Mouse (Mus musculus) limb, embryonic 10.5 days (tissue): Measurements from ENCODE around the gene Fam222a. TPM values are rescaled to one million over a fixed set of nuclear protein-coding genes. Genes with fewer than 3 reads are reported as not detected.

Source experiments
- DNase-seq: peaks from one replicate; pipeline ENCODE4 v3.0.0-alpha.2; 2017; ENCODE audit warnings: low spot score
- H3K27ac ChIP-seq: fragments of 300-500 bp; sonication (generic); 2 replicates; pipeline ENCODE4 v1.5.1; 2016; ENCODE audit warnings: mild to moderate bottlenecking
- H3K27me3 ChIP-seq: fragments of 300-500 bp; sonication (generic); 2 replicates; pipeline ENCODE4 v1.6.1; 2016; ENCODE audit warnings: low read depth, mild to moderate bottlenecking; ENCODE audit not compliant: poor library complexity, severe bottlenecking
- H3K36me3 ChIP-seq: fragments of 300-500 bp; sonication (generic); 2 replicates; pipeline ENCODE4 v1.6.1; 2016; ENCODE audit warnings: mild to moderate bottlenecking, moderate library complexity
- H3K4me1 ChIP-seq: fragments of 300-500 bp; sonication (generic); 2 replicates; pipeline ENCODE4 v1.6.1; 2016
- H3K4me3 ChIP-seq: fragments of 300-500 bp; sonication (generic); 2 replicates; pipeline ENCODE4 v1.5.1; 2016; ENCODE audit warnings: mild to moderate bottlenecking, moderate library complexity
- H3K9me3 ChIP-seq: fragments of 300-500 bp; sonication (generic); replicated peaks from 2 replicates; pipeline ENCODE4 v1.6.1; 2016; ENCODE audit warnings: mild to moderate bottlenecking
- WGBS: fragments of 180-500 bp; shearing (Covaris S2); methylation state at CpG from one replicate; pipeline ENCODE4 v1.1.7; 2016; 5-methylcytosine and 5-hydroxymethylcytosine counted together
- polyA plus RNA-seq: library from polyadenylated mRNA; unstranded; fragments of >200 nt; fragmentation: Nextera tagmentation; extraction: Ambion mirVana; gene quantifications from 2 replicates; pipeline ENCODE4 v1.2.1, GENCODE M21; 2016

Fam222a gene
- polyA plus RNA-seq, 1 experiment from 2014 or later: 1.9 TPM

- H3K36me3 ChIP-seq: no peaks in the 10 kb centered on the region
- WGBS: 86% methylated on average over 17 of the region's 17 CpGs
- peaks cover 15% of the 10 kb centered on the region; the same call in 1 of the 2 replicates for H3K27me3 ChIP-seq
- no peak for DNase-seq
- no peaks in the 10 kb centered on the region for H3K9me3 ChIP-seq
- no peak overlapping the region for H3K27ac ChIP-seq
- H3K4me3 ChIP-seq: no peak overlapping the region
- H3K4me1 ChIP-seq: peaks cover 91% of the 10 kb centered on the region
These were observed 22.5 kb downstream of the Fam222a start for GRCm38 (mm10) chr5:114590043-114590913.

GRCm38 (mm10) chr5:114591151-114591561 lies 23.3 kb downstream of the Fam222a start:
- H3K4me1 ChIP-seq: peaks cover 89% of the 10 kb centered on the region
- H3K27ac ChIP-seq: no peak overlapping the region
- H3K27me3 ChIP-seq: peaks cover 9% of the 10 kb centered on the region; the same call in 1 of the 2 replicates

GRCm38 (mm10) chr5:114592463-114593160 lies 24.8 kb downstream of the Fam222a start:
- Histone ChIP-seq H3K4me3 (no peak overlapping the region), H3K36me3 (no peaks in the 10 kb centered on the region), H3K27me3 (no peaks in the 10 kb centered on the region), H3K4me1 (peaks cover 97% of the 10 kb centered on the region), H3K27ac (no peak overlapping the region), H3K9me3 (no peaks in the 10 kb centered on the region)
- WGBS: 73% methylated on average over 19 of the region's 19 CpGs
- no peak for DNase-seq

More at GRCm38 (mm10) chr5:114591151-114591561, 23.3 kb downstream of the Fam222a start:
- no peak for DNase-seq
- Histone ChIP-seq H3K9me3 (no peaks in the 10 kb centered on the region), H3K4me3 (no peak overlapping the region), H3K36me3 (no peaks in the 10 kb centered on the region)
- WGBS: 69% methylated on average over 15 of the region's 15 CpGs

- no peaks in the 10 kb centered on the region for H3K27me3 ChIP-seq
- no peaks in the 10 kb centered on the region for H3K36me3 ChIP-seq
- WGBS: 70% methylated on average over 12 of the region's 12 CpGs
- DNase-seq: no peak
- H3K4me3 ChIP-seq: 0 out of 2 replicates have a peak overlapping the region, but pooled peaks have one; percentile 9
- peaks cover 91% of the 10 kb centered on the region for H3K4me1 ChIP-seq
- H3K27ac ChIP-seq: peak overlapping the region; percentile 60; the same call in 1 of the 2 replicates
- no peaks in the 10 kb centered on the region for H3K9me3 ChIP-seq
These were observed 25.5 kb downstream of the Fam222a start for GRCm38 (mm10) chr5:114593161-114593821.

- Histone ChIP-seq H3K27ac (peak overlapping the region; percentile 73; the same call in 1 of the 2 replicates), H3K9me3 (no peaks in the 10 kb centered on the region), H3K36me3 (no peaks in the 10 kb centered on the region), H3K4me1 (peaks cover 84% of the 10 kb centered on the region), H3K27me3 (no peaks in the 10 kb centered on the region), H3K4me3 (0 out of 2 replicates have a peak overlapping the region, but pooled peaks have one; percentile 9)
- WGBS: 91% methylated on average over 5 of the region's 5 CpGs
- DNase-seq: no peak
These were observed 26.1 kb downstream of the Fam222a start for GRCm38 (mm10) chr5:114593949-114594348.

GRCm38 (mm10) chr5:114594741-114595241 lies 27.0 kb downstream of the Fam222a start:
- H3K36me3 ChIP-seq: no peaks in the 10 kb centered on the region
- H3K4me3 ChIP-seq: peak overlapping the region; percentile 9; the same call in 1 of the 2 replicates
- H3K9me3 ChIP-seq: no peaks in the 10 kb centered on the region
- H3K4me1 ChIP-seq: peaks cover 76% of the 10 kb centered on the region
- WGBS: 45% methylated on average over 15 of the region's 15 CpGs
- H3K27ac ChIP-seq: peak overlapping the region; percentile 73
- DNase-seq: no peak
- H3K27me3 ChIP-seq: no peaks in the 10 kb centered on the region

- Histone ChIP-seq H3K4me3 (no peak overlapping the region), H3K4me1 (peaks cover 58% of the 10 kb centered on the region), H3K9me3 (no peaks in the 10 kb centered on the region), H3K27ac (0 out of 2 replicates have a peak overlapping the region, but pooled peaks have one; percentile 32), H3K27me3 (no peaks in the 10 kb centered on the region), H3K36me3 (no peaks in the 10 kb centered on the region)
- WGBS: 40% methylated on average over 10 of the region's 10 CpGs
- DNase-seq: no peak
These were observed 28.8 kb downstream of the Fam222a start for GRCm38 (mm10) chr5:114596604-114597003.

GRCm38 (mm10) chr5:114597222-114597621 lies 29.4 kb downstream of the Fam222a start:
- H3K27ac ChIP-seq: no peak overlapping the region
- 79% methylated on average over 8 of the region's 8 CpGs for WGBS

GRCm38 (mm10) chr5:114597652-114598051 lies 29.8 kb downstream of the Fam222a start:
- no peak for DNase-seq
- Histone ChIP-seq H3K4me3 (no peak overlapping the region), H3K27ac (no peak overlapping the region), H3K36me3 (no peaks in the 10 kb centered on the region), H3K4me1 (peaks cover 47% of the 10 kb centered on the region), H3K9me3 (no peaks in the 10 kb centered on the region), H3K27me3 (no peaks in the 10 kb centered on the region)
- 65% methylated on average over 6 of the region's 6 CpGs for WGBS

More at GRCm38 (mm10) chr5:114597222-114597621, 29.4 kb downstream of the Fam222a start:
- no peak for DNase-seq
- H3K4me3 ChIP-seq: no peak overlapping the region
- no peaks in the 10 kb centered on the region for H3K36me3 ChIP-seq
- no peaks in the 10 kb centered on the region for H3K27me3 ChIP-seq
- no peaks in the 10 kb centered on the region for H3K9me3 ChIP-seq
- H3K4me1 ChIP-seq: peaks cover 51% of the 10 kb centered on the region

GRCm38 (mm10) chr5:114602012-114602411 lies 34.2 kb downstream of the Fam222a start:
- H3K27me3 ChIP-seq: no peaks in the 10 kb centered on the region
- DNase-seq: no peak
- H3K9me3 ChIP-seq: no peaks in the 10 kb centered on the region
- no peak overlapping the region for H3K4me3 ChIP-seq
- no peak overlapping the region for H3K27ac ChIP-seq
- H3K36me3 ChIP-seq: no peaks in the 10 kb centered on the region
- 85% methylated on average over 8 of the region's 8 CpGs for WGBS
- H3K4me1 ChIP-seq: peaks cover 36% of the 10 kb centered on the region

GRCm38 (mm10) chr5:114603975-114604374 lies 36.2 kb downstream of the Fam222a start:
- WGBS: 82% methylated on average over 5 of the region's 5 CpGs
- no peak for DNase-seq
- peaks cover 5% of the 10 kb centered on the region; the same call in 1 of the 2 replicates for H3K27me3 ChIP-seq
- H3K27ac ChIP-seq: no peak overlapping the region
- H3K9me3 ChIP-seq: no peaks in the 10 kb centered on the region
- no peak overlapping the region for H3K4me3 ChIP-seq
- no peaks in the 10 kb centered on the region for H3K36me3 ChIP-seq
- peaks cover 46% of the 10 kb centered on the region for H3K4me1 ChIP-seq

GRCm38 (mm10) chr5:114604781-114605290 lies 37.0 kb downstream of the Fam222a start:
- WGBS: 23% methylated on average over 11 of the region's 11 CpGs
- DNase-seq: peak; percentile 63
- H3K9me3 ChIP-seq: no peaks in the 10 kb centered on the region
- no peak overlapping the region for H3K4me3 ChIP-seq
- peaks cover 55% of the 10 kb centered on the region for H3K4me1 ChIP-seq
- H3K27me3 ChIP-seq: peaks cover 9% of the 10 kb centered on the region
- H3K36me3 ChIP-seq: no peaks in the 10 kb centered on the region
- H3K27ac ChIP-seq: 0 out of 2 replicates have a peak overlapping the region, but pooled peaks have one; percentile 43
